Mouse (Mus musculus) ES-E14 (cell line): ENCODE measurements at regions not wholly inside any gene's neighbourhood (a gene's known extent, or its start where the extent isn't known, plus 50 kb on each side); places are given as distances from the start of the nearest gene placed in this dataset.

Experiments
- CHD2 ChIP-seq: IDR thresholded peaks from 2 replicates; pipeline ENCODE4 v1.6.1; 2014; ENCODE audit warnings: mild to moderate bottlenecking, low read depth, low read length, inconsistent platforms
- HCFC1 ChIP-seq: IDR thresholded peaks from 2 replicates; pipeline ENCODE4 v1.6.1; 2012; ENCODE audit warnings: low read length, inconsistent platforms, borderline replicate concordance; ENCODE audit not compliant: insufficient read depth
- ZC3H11A ChIP-seq: IDR thresholded peaks from 2 replicates; pipeline ENCODE4 v1.6.1; 2012; ENCODE audit warnings: low read depth, mild to moderate bottlenecking, inconsistent platforms, low read length, borderline replicate concordance

DNA sequence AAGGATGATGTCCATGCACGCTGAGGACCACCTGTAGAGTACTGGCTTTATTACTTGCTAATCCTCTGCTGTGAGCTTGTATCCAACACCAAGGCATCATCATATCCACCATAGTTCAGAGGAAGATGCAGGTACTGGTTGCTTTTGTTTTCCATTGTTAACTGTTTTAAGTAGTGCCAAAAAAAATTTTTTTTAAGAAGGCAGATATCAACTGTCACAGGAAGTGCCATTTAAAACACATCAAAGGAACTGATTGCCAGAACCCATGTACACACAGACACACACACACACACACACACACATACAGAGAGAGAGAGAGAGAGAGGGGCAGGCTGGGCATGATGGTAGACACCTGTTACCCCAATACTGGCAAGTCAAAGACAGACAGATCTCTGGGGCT, 319.1 kb downstream of the Gadd45g start:
- TF ChIP-seq CHD2 (no peak), HCFC1 (no peak), ZC3H11A (no peak)
